Mouse (Mus musculus) gastrocnemius, adult 8-10 months (tissue): ENCODE results near the gene Tmod2. TPM values are rescaled to one million over a fixed set of nuclear protein-coding genes. Genes with fewer than 3 reads are reported as not detected.
"Not testable (repeated sequence)": the region's sequence is repeated elsewhere in the genome, so short reads cannot be mapped to it uniquely, and the experiment has no call there.

Source experiments
- DNase-seq, 2 experiments: peaks; one replicate each; pipeline ENCODE4 v3.0.0; 2022; ENCODE audit warnings: low spot score in 2 of 2
- total RNA-seq, 4 experiments: library from RNA; stranded (reverse); gene quantifications; 2 replicates each; pipeline ENCODE4 v1.2.4; 2022

Gene Tmod2
- total RNA-seq, result 1 to 10 TPM; 2.2 to 4.7 (median 3.6) TPM

GRCm38 (mm10) chr9:75610571-75611493 is at the start of gene Tmod2:
Gene Tmod2 (minus strand): TSS chr9:75611325.
- peak; percentile 12 to 29 for DNase-seq

- DNase-seq, result no peak
Observed at GRCm38 (mm10) chr9:75660917-75661316, 49.8 kb upstream of the Tmod2 start.

GRCm38 (mm10) chr9:75656456-75656855 is 45.3 kb upstream of the Tmod2 start:
- DNase-seq, result peak; percentile 35 to 53

- DNase-seq, result peak; percentile 36 to 47
Observed at GRCm38 (mm10) chr9:75653981-75654911, 43.1 kb upstream of the Tmod2 start.

GRCm38 (mm10) chr9:75645405-75645804 is 34.3 kb upstream of the Tmod2 start:
- DNase-seq, result no peak

- no peak for DNase-seq
Observed at GRCm38 (mm10) chr9:75634226-75634625, 23.1 kb upstream of the Tmod2 start.

GRCm38 (mm10) chr9:75633603-75634002 is 22.5 kb upstream of the Tmod2 start:
- DNase-seq, result no peak

GRCm38 (mm10) chr9:75632902-75633301 is 21.8 kb upstream of the Tmod2 start:
- DNase-seq, result no peak

DNA sequence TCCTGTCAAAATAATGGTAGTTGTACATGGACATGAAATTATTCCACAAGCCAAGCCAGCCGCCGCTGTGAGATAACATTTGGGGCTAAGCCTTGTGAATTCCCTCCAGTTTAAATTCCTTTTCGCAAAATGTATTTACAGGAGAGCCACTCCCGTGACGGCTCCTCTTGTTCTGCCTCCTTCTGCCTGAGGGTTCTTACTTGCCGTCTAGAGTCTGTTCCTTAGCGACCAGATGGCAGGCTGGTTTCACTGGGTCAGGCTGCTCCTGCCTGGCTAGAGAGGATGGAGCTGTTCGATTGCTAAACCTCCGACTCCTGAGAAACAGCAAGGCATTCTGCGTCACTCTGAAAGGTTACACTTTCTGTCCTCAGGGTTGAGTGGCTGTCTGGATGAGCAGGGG is 21.0 kb upstream of the Tmod2 start:
- DNase-seq, result no peak

DNA sequence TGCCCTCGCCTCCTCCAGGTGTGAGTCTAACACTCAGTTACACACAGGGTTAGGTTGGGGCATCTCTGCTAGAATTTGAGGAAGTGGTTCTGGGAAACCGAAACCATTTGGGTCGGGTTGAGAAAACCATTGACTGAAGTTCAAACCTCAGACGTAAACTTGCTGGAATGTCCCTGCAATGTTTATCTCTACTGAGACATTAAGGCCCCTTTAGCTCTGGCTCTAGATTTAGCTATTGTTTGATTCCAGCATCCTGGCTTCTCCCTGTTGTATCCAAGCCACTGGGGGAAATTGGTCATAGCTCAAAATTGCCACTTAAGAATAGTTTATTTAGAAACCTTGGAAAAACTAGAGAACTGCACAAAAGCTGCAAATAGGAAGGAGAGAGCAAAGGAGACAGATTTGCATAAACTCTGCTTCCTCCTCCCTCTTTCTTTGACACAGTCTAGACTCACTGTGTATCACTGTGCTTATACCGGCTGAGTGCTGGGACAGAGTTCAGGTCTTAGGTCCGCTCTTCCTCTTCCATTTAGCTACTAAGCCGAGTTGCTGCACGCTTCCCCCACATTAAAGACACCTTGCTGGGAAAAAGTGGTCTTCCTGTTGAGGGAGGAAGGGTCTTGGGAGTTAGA is 19.8 kb upstream of the Tmod2 start:
- no peak for DNase-seq

GRCm38 (mm10) chr9:75626308-75626604 is 15.1 kb upstream of the Tmod2 start:
- no peak for DNase-seq

DNA sequence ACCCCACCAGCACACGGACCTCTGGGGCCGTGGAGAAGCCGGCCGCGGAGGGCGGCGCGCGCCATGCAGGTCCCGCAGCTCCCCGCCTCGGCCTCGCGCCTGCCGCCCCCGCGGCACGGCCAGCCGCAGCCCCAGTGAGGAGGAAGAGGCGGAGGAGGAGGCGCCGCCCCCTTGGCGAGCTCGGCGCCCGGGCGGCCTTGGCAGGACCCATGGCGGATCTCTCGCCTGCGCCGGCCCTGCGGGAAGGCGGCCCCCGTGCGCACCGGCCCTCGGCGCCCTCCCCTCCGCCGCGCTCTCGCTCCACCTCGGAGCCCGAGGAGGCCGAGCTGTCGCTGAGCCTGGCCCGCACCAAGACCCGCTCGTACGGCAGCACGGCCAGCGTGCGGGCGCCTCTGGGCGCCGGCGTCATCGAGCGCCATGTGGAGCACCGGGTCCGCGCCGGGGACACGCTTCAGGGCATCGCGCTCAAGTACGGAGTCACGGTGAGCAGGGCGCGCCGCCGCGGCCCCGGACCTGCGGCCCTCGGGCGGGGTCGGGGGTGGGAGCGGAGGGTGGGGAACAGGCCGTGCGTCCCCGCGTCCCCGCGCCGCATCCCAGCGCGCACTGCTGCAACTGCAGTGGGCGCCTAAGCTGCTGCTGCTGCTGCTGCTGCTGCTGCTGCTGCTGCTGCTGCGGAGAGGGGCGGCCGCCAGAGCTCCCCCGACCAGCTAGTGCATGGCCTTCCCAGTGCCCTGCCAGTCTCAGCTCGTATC is 14.6 kb upstream of the Tmod2 start, which contains the start of gene Lysmd2:
Lysmd2 (plus strand) TSS at position 186 of the 752 bp plus-strand sequence.
- peak; percentile 65 to 77 for DNase-seq

DNA sequence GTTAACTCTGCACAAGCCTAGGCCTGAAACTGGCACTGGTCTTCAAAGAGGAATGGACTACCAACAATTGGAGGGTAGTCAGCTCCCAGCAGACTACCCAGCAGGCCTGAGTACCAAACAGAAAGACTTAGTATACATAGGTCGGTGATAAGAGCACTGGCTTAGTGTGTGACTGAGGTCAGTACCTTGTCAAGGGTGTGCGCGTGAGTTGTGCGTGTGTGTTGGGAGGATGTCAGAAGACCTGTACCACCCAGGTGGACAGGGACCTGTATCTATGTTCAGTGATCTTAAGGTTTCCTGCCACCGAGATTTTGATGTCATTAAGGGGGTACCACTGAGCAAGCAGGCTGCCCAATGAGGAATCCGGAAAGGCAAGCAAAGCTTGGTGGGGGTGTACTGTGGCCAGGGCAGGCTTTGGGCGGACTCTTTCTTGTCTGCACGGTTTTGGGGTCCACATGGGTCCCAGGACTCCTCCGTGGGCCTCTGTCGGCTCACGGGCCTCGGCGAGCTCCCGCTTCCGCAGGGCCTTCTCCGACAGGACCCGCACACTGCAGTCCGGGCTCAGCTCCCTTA is 13.9 kb upstream of the Tmod2 start:
- no peak for DNase-seq

- DNase-seq, result no peak
Observed at GRCm38 (mm10) chr9:75621428-75621827, 10.3 kb upstream of the Tmod2 start.

DNA sequence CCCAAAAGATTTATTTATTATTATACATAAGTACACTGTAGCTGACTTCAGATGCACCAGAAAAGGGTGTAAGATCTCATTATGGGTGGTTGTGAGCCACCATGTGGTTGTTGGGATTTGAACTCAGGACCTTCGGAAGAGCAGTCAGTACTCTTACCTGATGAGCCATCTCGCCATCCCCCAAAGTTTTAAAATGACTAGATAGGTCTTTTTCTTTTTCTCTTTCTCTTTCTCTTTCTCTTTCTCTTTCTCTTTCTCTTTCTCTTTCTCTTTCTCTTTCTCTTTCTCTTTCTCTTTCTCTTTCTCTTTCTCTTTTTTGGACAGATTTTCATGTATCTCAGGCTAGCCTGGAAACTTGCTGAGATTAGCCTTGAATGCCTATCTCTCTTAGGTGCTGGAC is 8.6 kb upstream of the Tmod2 start:
- DNase-seq, result not testable (repeated sequence)

GRCm38 (mm10) chr9:75618836-75619400 is 7.8 kb upstream of the Tmod2 start:
- no peak for DNase-seq

DNA sequence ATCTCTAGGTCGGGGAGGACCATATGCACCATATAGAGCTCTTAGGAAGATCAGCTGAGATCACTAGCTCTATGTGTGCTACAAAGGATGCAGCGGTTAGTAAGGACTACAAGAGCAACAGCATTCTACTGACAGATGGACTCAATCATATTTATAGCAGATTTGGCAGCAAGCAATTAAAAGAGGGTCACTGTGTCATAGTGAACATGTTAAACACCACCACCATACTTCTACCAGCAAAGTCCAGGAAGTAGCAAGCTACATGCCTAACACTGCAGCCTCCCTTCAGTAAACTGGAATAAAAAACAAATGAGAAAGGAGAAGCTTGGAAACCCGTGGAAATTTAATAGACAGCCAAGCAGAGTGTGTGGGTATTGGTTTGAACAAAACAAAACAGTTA is 5.4 kb upstream of the Tmod2 start:
- no peak for DNase-seq

- no peak for DNase-seq
Observed at GRCm38 (mm10) chr9:75609965-75610364, 1.2 kb downstream of the Tmod2 start.

DNA sequence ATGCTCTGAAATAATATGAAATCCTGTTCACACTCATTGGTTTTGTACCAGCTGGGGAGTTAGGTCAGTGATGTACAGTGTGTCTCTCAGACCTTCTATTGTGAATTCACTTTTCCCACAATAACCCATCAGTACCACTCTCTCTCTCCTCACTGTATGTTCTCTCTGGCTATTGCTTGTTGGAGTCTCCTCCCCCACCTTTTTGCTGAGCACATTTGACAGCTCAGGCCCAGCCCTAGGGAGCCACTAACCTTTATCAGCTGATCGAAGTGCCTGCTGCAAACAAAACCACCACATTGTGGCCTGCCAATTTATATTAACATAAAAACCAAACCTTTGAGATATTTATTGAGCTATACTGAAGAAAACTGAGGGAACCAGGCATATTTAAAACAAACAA is 1.6 kb downstream of the Tmod2 start:
- DNase-seq, result no peak

DNA sequence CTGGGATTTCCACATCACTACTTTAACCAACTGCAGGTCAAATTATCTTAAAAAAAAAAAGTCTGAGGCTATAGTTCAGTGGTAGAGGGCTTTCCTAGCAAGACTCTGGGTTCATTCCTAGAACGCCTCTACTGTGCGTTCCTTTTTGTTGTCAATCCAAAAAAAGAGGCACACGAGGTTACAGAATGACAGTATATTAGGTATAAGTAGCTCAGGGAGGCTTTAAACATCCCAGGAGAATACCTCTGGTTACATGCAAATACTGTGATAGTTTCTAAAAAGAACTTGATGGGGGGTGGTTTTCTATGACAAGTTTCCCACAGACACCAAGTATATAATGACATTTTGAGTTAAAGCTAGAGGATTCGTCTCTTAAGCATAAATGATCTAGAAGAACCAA is 3.6 kb downstream of the Tmod2 start:
- DNase-seq, result no peak
